Mouse (Mus musculus): Measurements from ENCODE around the gene Emg1.

GRCm38 (mm10) chr6:124722876-124723473 lies 11.0 kb upstream of the Emg1 start:
- peak; percentile 20 for TF ChIP-seq CTCF (IDR thresholded peaks at IDR 0.05)
- TF ChIP-seq POLR2A (IDR thresholded peaks at IDR 0.05; ENCODE audit: insufficient read depth, low read depth, low read length) = no peak
- TF ChIP-seq EP300 (IDR thresholded peaks at IDR 0.05; ENCODE audit: insufficient read depth, low read depth, low read length) = no peak

All from heart, adult 2 months (tissue).